Mouse (Mus musculus) myocyte (in vitro differentiated cells): Measurements from ENCODE around the gene Rbfox1. TPM values are rescaled to one million over a fixed set of nuclear protein-coding genes. Genes with fewer than 3 reads are reported as not detected.

Source experiments
- H3K27me3 ChIP-seq: one replicate; pipeline ENCODE4 v1.6.1; 2011; ENCODE audit not compliant: control insufficient read depth, insufficient read depth, insufficient read length
- H3K36me3 ChIP-seq: one replicate; pipeline ENCODE4 v1.6.1; 2011; ENCODE audit not compliant: control insufficient read depth, insufficient read depth
- H3K4me2 ChIP-seq: one replicate; pipeline ENCODE4 v1.6.1; 2011; ENCODE audit warnings: low read depth, control low read depth
- H3K4me3 ChIP-seq: one replicate; pipeline ENCODE4 v1.5.1; 2011; ENCODE audit warnings: mild to moderate bottlenecking, control low read depth, moderate library complexity
- H3K79me2 ChIP-seq: one replicate; pipeline ENCODE4 v1.6.1; 2011; ENCODE audit not compliant: control insufficient read depth, insufficient read depth
- H3ac ChIP-seq: one replicate; pipeline ENCODE4 v1.6.1; 2011; ENCODE audit not compliant: control insufficient read depth, insufficient read length
- CEBPB ChIP-seq: IDR thresholded peaks from 2 replicates; pipeline ENCODE4 v1.6.1; 2011; ENCODE audit warnings: mild to moderate bottlenecking, moderate library complexity; ENCODE audit not compliant: poor library complexity, insufficient read depth, severe bottlenecking
- E2F4 ChIP-seq: IDR thresholded peaks from one replicate; pipeline ENCODE4 v1.6.1; 2011; ENCODE audit warnings: mild to moderate bottlenecking, control low read depth, moderate library complexity; ENCODE audit not compliant: insufficient read depth
- MAX ChIP-seq: IDR thresholded peaks from one replicate; pipeline ENCODE4 v1.6.1; 2011; ENCODE audit warnings: low read depth, mild to moderate bottlenecking, control low read depth
- MYOD1 ChIP-seq, 3 experiments: IDR thresholded peaks; one replicate each; pipeline ENCODE4 v1.6.1; 2011; ENCODE audit warnings: control low read depth in 2 of 3, low read depth in 2 of 3, mild to moderate bottlenecking in 2 of 3, moderate library complexity in 1 of 3; ENCODE audit not compliant: insufficient read length in 2 of 3, control insufficient read depth in 1 of 3
- MYOG ChIP-seq, 3 experiments: IDR thresholded peaks; one replicate each; pipeline ENCODE4 v1.6.1; 2011; ENCODE audit warnings: control low read depth in 2 of 3, low read depth in 2 of 3, mild to moderate bottlenecking in 2 of 3; ENCODE audit not compliant: insufficient read length in 2 of 3, control insufficient read depth in 1 of 3, insufficient read depth in 1 of 3
- POLR2A ChIP-seq: IDR thresholded peaks from one replicate; pipeline ENCODE4 v1.6.1; 2011; ENCODE audit warnings: low read depth, mild to moderate bottlenecking, control low read depth, moderate library complexity; ENCODE audit not compliant: insufficient read length
- POLR2AphosphoS2 ChIP-seq: IDR thresholded peaks from one replicate; pipeline ENCODE4 v1.6.1; 2011; ENCODE audit warnings: low read depth, control low read depth; ENCODE audit not compliant: insufficient read length
- REST ChIP-seq: IDR thresholded peaks from one replicate; pipeline ENCODE4 v1.6.1; 2011; ENCODE audit warnings: mild to moderate bottlenecking, control low read depth, moderate library complexity; ENCODE audit not compliant: insufficient read depth, insufficient read length
- SRF ChIP-seq: IDR thresholded peaks from one replicate; pipeline ENCODE4 v1.6.1; 2011; ENCODE audit warnings: low read depth; ENCODE audit not compliant: control insufficient read depth, insufficient read length
- TCF12 ChIP-seq: IDR thresholded peaks from one replicate; pipeline ENCODE4 v1.6.1; 2011; ENCODE audit warnings: mild to moderate bottlenecking, control low read depth; ENCODE audit not compliant: poor library complexity, insufficient read depth, severe bottlenecking
- TCF3 ChIP-seq: IDR thresholded peaks from one replicate; pipeline ENCODE4 v1.6.1; 2011; ENCODE audit warnings: low read depth, control low read depth; ENCODE audit not compliant: insufficient read length
- USF1 ChIP-seq: IDR thresholded peaks from one replicate; pipeline ENCODE4 v1.6.1; 2011; ENCODE audit warnings: low read depth, mild to moderate bottlenecking, control low read depth, moderate library complexity
- polyA plus RNA-seq: library from polyadenylated mRNA; unstranded; fragments of >200 nt; fragmentation: generic; extraction: Trizol; gene quantifications from one replicate; pipeline ENCODE4 v1.2.1, GENCODE M21; 2012; ENCODE audit warnings: missing spikeins

The Rbfox1 gene
- polyA plus RNA-seq, 1 experiment: 8.3 TPM

DNA sequence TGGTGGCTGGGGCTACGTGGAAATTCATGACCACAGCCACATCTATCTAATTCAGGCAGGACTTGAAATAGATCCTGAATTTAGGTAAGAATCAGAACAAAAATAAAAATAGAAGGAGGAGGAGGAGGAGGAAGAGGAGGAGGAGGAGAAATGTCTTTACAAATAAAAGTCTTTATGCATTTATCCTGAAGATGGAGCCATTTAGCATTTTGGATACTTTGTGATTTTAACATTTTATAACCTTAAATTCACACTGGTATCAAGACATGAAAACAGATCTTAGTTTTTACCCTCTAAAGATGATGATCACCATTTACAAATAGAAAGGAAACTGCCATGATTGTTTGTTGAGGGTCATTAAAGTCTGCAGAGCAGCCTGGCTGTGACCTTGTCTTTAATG is 146.1 kb downstream of the Rbfox1 start:
- Histone ChIP-seq H3K4me2 (no peak overlapping the region), H3ac (no peak overlapping the region), H3K36me3 (no peaks in the 10 kb centered on the region), H3K79me2 (no peaks in the 10 kb centered on the region), H3K4me3 (no peak overlapping the region), H3K27me3 (no peaks in the 10 kb centered on the region)
- TF ChIP-seq E2F4 (no peak), TCF12 (no peak), USF1 (no peak), REST (no peak), TCF3 (no peak), MAX (no peak), CEBPB (no peak), MYOD1 (IDR thresholded peaks at IDR 0.05; ENCODE audit: control insufficient read depth in 1 of 3, insufficient read length in 2 of 3, low read depth in 2 of 3) (no peak), POLR2A (no peak), POLR2AphosphoS2 (no peak), SRF (no peak), MYOG (IDR thresholded peaks at IDR 0.05; ENCODE audit: control insufficient read depth in 1 of 3, insufficient read depth in 1 of 3, insufficient read length in 2 of 3, low read depth in 2 of 3) (no peak)

DNA sequence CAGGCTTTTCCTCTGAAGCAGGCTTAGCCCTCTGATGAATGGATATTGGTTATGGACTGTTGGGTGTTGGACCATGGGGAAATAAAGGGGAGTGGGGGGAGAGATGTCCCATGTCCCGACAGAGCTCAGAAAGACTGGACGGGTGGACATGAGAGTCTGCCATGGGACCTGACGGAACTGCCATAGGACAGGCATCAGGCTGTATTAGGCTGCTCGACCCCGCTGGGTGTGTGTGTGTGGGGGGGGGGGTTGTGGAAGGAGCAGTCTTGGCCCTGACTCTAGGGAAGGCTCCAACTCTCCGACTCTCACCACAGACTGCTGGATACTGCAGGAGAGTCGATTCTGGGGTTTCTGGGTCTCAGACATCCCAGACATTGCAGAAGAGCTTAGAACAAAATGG is 147.4 kb downstream of the Rbfox1 start:
- H3K36me3 ChIP-seq: no peaks in the 10 kb centered on the region
- H3K27me3 ChIP-seq: no peaks in the 10 kb centered on the region
- H3K79me2 ChIP-seq: no peaks in the 10 kb centered on the region
- H3K4me3 ChIP-seq: no peak overlapping the region
- no peak overlapping the region for H3ac ChIP-seq
- TF ChIP-seq USF1 (no peak), REST (no peak), MAX (no peak), TCF3 (no peak), MYOD1 (IDR thresholded peaks at IDR 0.05; ENCODE audit: control insufficient read depth in 1 of 3, insufficient read length in 2 of 3, low read depth in 2 of 3) (no peak)
- H3K4me2 ChIP-seq: no peak overlapping the region

DNA sequence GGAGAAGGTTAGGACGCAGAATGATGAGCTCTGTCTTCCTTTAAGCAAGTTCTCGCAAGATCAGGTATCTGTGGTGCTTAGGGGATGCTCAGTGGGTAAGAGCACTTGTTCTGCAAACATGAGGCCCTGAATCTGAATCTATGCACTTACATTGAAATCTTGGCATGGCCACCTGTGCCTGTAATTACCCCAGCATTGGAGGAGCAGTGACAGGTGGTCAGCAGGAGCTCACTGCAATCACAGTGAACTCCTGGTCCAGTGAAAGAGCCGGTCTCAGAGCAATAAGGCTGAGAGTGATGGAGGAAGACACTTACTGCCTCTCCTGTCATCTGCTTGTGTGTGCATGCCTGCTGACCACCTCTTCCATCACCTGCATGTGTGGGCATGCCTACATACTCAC is 149.7 kb downstream of the Rbfox1 start:
- no peaks in the 10 kb centered on the region for H3K79me2 ChIP-seq
- TF ChIP-seq SRF: no peak
- no peak for TF ChIP-seq POLR2AphosphoS2
- TF ChIP-seq MYOD1 (IDR thresholded peaks at IDR 0.05; ENCODE audit: control insufficient read depth in 1 of 3, insufficient read length in 2 of 3, low read depth in 2 of 3): no peak
- no peak for TF ChIP-seq REST
- TF ChIP-seq MYOG (IDR thresholded peaks at IDR 0.05; ENCODE audit: control insufficient read depth in 1 of 3, insufficient read depth in 1 of 3, insufficient read length in 2 of 3, low read depth in 2 of 3): no peak
- no peak for TF ChIP-seq TCF3
- TF ChIP-seq CEBPB: no peak
- TF ChIP-seq POLR2A: no peak
- TF ChIP-seq TCF12: no peak
- no peak for TF ChIP-seq E2F4
- no peak for TF ChIP-seq USF1
- TF ChIP-seq MAX: no peak
- no peaks in the 10 kb centered on the region for H3K27me3 ChIP-seq
- H3K4me2 ChIP-seq: no peak overlapping the region
- H3K36me3 ChIP-seq: no peaks in the 10 kb centered on the region
- no peak overlapping the region for H3K4me3 ChIP-seq
- no peak overlapping the region for H3ac ChIP-seq

DNA sequence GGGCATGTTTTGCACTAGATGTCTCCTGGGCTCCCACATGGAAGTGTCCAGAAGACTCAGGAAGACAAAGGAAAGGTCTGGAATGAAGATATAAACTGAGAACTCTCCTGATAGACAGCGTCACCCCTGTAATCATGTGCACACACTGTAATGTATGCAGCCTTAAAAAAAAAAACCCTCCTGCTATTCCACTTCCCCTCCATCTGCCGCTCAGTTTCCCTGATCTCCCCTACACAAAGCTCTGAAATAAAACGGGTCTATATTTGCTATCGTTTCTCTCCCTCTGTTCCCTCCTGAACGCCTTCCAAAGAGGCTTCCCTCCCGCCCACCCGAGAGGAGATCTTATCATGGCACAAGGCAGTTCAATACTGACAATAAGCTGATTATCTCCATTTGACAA is 151.9 kb downstream of the Rbfox1 start:
- Histone ChIP-seq H3K27me3 (no peaks in the 10 kb centered on the region), H3K4me2 (no peak overlapping the region), H3K36me3 (no peaks in the 10 kb centered on the region), H3K79me2 (no peaks in the 10 kb centered on the region), H3K4me3 (no peak overlapping the region), H3ac (no peak overlapping the region)
- TF ChIP-seq USF1 (no peak), MYOD1 (IDR thresholded peaks at IDR 0.05; ENCODE audit: control insufficient read depth in 1 of 3, insufficient read length in 2 of 3, low read depth in 2 of 3) (no peak), TCF12 (no peak), MAX (no peak), TCF3 (no peak), E2F4 (no peak), POLR2AphosphoS2 (no peak), CEBPB (no peak), SRF (no peak), POLR2A (no peak), MYOG (IDR thresholded peaks at IDR 0.05; ENCODE audit: control insufficient read depth in 1 of 3, insufficient read depth in 1 of 3, insufficient read length in 2 of 3, low read depth in 2 of 3) (no peak)

DNA sequence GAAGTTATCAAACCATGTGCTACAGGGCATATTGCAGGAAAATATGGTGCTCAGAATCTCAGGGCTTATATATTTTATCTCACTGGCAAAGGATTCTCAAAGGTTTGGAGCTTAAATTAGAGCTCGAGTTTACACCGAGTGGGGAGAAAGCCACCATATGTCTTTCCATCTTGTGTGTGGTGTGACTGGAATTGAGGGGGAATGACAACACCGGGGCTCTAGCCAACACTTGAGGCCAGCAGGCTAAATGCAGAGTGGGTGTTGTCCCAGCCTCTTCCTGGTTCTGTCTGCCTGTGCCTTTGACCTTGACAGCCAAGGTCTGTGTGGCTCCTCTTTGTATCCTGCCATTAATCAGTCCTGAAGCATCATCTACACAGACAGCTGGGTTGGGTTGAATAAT is 157.6 kb downstream of the Rbfox1 start:
- Histone ChIP-seq H3K36me3 (no peaks in the 10 kb centered on the region), H3K4me2 (no peak overlapping the region), H3K27me3 (no peaks in the 10 kb centered on the region), H3K4me3 (no peak overlapping the region), H3K79me2 (no peaks in the 10 kb centered on the region), H3ac (no peak overlapping the region)
- no peak for TF ChIP-seq MAX
- no peak for TF ChIP-seq SRF
- no peak for TF ChIP-seq E2F4
- no peak for TF ChIP-seq TCF3
- TF ChIP-seq POLR2AphosphoS2: no peak
- no peak for TF ChIP-seq MYOG (IDR thresholded peaks at IDR 0.05; ENCODE audit: control insufficient read depth in 1 of 3, insufficient read depth in 1 of 3, insufficient read length in 2 of 3, low read depth in 2 of 3)
- no peak for TF ChIP-seq REST
- no peak for TF ChIP-seq MYOD1 (IDR thresholded peaks at IDR 0.05; ENCODE audit: control insufficient read depth in 1 of 3, insufficient read length in 2 of 3, low read depth in 2 of 3)
- TF ChIP-seq CEBPB: no peak
